Mouse (Mus musculus): ENCODE measurements around the gene Adra2b.

Adra2b gene

GRCm38 (mm10) chr2:127338833-127339232 lies 24.2 kb upstream of the Adra2b start:
- no peak for DNase-seq (ENCODE audit: low spot score)

GRCm38 (mm10) chr2:127339262-127339661 lies 23.7 kb upstream of the Adra2b start:
- no peak for DNase-seq (ENCODE audit: low spot score)

GRCm38 (mm10) chr2:127341159-127341558 lies 21.8 kb upstream of the Adra2b start:
- DNase-seq (ENCODE audit: low spot score), result peak; percentile 46

- no peak for DNase-seq (ENCODE audit: low spot score)
These were observed 16.7 kb upstream of the Adra2b start for GRCm38 (mm10) chr2:127346334-127346733.

- DNase-seq (ENCODE audit: low spot score), result no peak
These were observed 15.6 kb upstream of the Adra2b start for GRCm38 (mm10) chr2:127347147-127347985.

GRCm38 (mm10) chr2:127353881-127354280 lies 9.1 kb upstream of the Adra2b start:
- DNase-seq (ENCODE audit: low spot score), result no peak

- DNase-seq (ENCODE audit: low spot score), result no peak
These were observed 259 bp downstream of the Adra2b start for GRCm38 (mm10) chr2:127363282-127363652.

- DNase-seq (ENCODE audit: low spot score), result no peak
These were observed 688 bp downstream of the Adra2b start for GRCm38 (mm10) chr2:127363696-127364095.

GRCm38 (mm10) chr2:127364452-127364851 lies 1.4 kb downstream of the Adra2b start:
- no peak for DNase-seq (ENCODE audit: low spot score)

- DNase-seq (ENCODE audit: low spot score), result no peak
These were observed 4.3 kb downstream of the Adra2b start for GRCm38 (mm10) chr2:127367126-127367820.

- DNase-seq (ENCODE audit: low spot score), result no peak
These were observed 6.8 kb downstream of the Adra2b start for GRCm38 (mm10) chr2:127369703-127370376.

GRCm38 (mm10) chr2:127370561-127371483 lies 7.8 kb downstream of the Adra2b start:
- no peak for DNase-seq (ENCODE audit: low spot score)

- no peak for DNase-seq (ENCODE audit: low spot score)
These were observed 8.5 kb downstream of the Adra2b start for GRCm38 (mm10) chr2:127371484-127371861.

GRCm38 (mm10) chr2:127372082-127372481 lies 9.1 kb downstream of the Adra2b start:
- no peak for DNase-seq (ENCODE audit: low spot score)

- no peak for DNase-seq (ENCODE audit: low spot score)
These were observed 11.1 kb downstream of the Adra2b start for GRCm38 (mm10) chr2:127374131-127374530.

- DNase-seq (ENCODE audit: low spot score), result no peak
These were observed 12.1 kb downstream of the Adra2b start for GRCm38 (mm10) chr2:127375087-127375486.

- no peak for DNase-seq (ENCODE audit: low spot score)
These were observed 12.8 kb downstream of the Adra2b start for GRCm38 (mm10) chr2:127375759-127376341.

- DNase-seq (ENCODE audit: low spot score), result no peak
These were observed 13.5 kb downstream of the Adra2b start for GRCm38 (mm10) chr2:127376423-127377051.

GRCm38 (mm10) chr2:127377942-127378610 lies 15.1 kb downstream of the Adra2b start:
- DNase-seq (ENCODE audit: low spot score), result no peak

- no peak for DNase-seq (ENCODE audit: low spot score)
These were observed 15.6 kb downstream of the Adra2b start for GRCm38 (mm10) chr2:127378611-127378990.
